Mouse (Mus musculus) urinary bladder, postnatal 4 days (tissue): Measurements from ENCODE around the gene Chrm3.

Source experiments
- DNase-seq, 2 experiments: peaks; one replicate each; pipeline ENCODE4 v3.0.0; 2021 to 2022; ENCODE audit warnings: low spot score in 2 of 2

Chrm3 gene

GRCm38 (mm10) chr13:9895045-9895625 is 465.5 kb downstream of the Chrm3 start:
- no peak for DNase-seq

GRCm38 (mm10) chr13:9891088-9891487 is 469.6 kb downstream of the Chrm3 start:
- DNase-seq, result no peak

DNA sequence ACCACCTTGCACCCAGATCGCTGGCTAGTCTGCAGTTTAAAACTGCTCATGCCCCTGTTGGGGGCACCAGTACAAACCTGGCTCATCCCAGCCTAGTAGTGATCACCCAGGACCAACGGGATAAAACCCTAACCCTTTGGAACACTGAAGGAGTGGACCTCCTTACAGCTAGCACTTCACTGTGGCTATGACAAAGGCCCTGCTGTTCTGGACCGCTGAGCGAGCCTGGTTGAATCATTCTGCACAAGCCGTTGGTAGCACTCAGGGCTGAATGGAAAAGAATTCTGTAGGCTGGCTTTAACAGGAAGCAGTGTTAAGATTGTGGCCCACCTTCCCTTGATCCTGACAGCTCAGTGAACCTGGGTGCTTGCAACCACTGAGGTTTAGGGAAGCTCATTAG is 470.2 kb downstream of the Chrm3 start:
- DNase-seq, result no peak

- no peak for DNase-seq
These were observed 470.7 kb downstream of the Chrm3 start for GRCm38 (mm10) chr13:9889954-9890353.

GRCm38 (mm10) chr13:9888284-9888683 is 472.4 kb downstream of the Chrm3 start:
- DNase-seq, result no peak

GRCm38 (mm10) chr13:9887261-9887660 is 473.4 kb downstream of the Chrm3 start:
- DNase-seq, result no peak

- DNase-seq, result no peak
These were observed 474.0 kb downstream of the Chrm3 start for GRCm38 (mm10) chr13:9886465-9887135.

- DNase-seq, result peak in 1 of 2 experiments; percentile 30
These were observed 478.0 kb downstream of the Chrm3 start for GRCm38 (mm10) chr13:9882362-9883282.

DNA sequence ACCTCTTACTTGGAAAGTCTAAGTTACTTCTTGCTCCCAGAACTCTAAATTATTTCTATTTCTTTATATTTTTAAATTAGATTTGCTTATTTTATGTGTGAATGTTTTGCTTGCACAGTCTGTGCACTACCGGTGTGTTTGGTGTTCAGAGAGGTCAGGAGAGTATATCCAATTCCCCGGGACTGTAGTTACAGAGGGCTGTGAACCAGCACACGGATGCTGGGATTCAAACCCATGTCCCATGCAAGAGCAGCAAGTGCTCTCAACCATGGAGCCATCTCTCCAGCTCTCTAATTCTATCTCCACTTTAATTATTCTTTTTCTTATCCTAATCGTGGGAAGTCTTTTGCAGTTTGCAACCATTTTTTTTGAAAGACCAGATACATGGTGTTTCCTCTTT is 478.7 kb downstream of the Chrm3 start:
- no peak for DNase-seq

DNA sequence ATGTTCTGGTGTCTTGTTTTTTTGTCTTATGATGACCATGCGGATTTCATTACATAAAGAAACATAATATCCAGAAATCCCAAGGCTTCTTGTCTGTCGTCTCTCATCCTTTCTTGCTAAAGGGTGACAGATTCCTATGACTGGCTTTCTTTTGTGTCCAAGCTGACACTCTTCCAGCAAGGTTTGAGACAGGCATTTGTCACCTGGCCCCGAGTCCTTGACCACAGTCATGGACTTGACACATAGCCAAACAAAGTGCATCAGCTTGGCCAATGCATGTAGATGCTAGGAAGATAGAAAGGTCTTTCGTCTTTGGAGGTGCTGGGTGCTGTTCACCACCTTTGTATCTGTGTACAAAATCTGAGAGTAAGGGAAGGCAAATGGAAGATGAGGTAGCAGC is 480.2 kb downstream of the Chrm3 start:
- DNase-seq, result no peak

- no peak for DNase-seq
These were observed 482.0 kb downstream of the Chrm3 start for GRCm38 (mm10) chr13:9878596-9879010.

GRCm38 (mm10) chr13:9873377-9873776 is 487.3 kb downstream of the Chrm3 start:
- no peak for DNase-seq

- DNase-seq, result no peak
These were observed 494.5 kb downstream of the Chrm3 start for GRCm38 (mm10) chr13:9866161-9866560.

DNA sequence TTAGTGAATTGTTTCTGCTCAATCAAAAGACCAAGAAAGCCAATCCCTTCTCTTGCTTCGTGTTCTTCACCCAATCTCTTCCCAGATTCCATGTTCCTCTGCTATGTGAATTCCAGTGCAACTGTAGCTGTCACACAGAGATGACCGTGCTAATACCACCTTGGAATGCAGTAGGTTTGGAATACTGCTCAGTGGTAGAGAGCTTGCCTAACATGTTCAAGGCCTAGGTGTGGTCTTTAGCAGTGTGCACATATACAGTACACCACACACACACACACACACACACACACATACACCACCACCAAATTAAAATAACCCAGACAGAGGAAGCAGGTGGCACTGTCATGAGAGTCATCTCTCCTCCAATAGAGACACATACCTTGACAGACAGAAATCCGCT is 513.1 kb downstream of the Chrm3 start:
- DNase-seq, result no peak

- DNase-seq, result peak; percentile 41 to 68
These were observed 513.9 kb downstream of the Chrm3 start for GRCm38 (mm10) chr13:9846543-9847434.

DNA sequence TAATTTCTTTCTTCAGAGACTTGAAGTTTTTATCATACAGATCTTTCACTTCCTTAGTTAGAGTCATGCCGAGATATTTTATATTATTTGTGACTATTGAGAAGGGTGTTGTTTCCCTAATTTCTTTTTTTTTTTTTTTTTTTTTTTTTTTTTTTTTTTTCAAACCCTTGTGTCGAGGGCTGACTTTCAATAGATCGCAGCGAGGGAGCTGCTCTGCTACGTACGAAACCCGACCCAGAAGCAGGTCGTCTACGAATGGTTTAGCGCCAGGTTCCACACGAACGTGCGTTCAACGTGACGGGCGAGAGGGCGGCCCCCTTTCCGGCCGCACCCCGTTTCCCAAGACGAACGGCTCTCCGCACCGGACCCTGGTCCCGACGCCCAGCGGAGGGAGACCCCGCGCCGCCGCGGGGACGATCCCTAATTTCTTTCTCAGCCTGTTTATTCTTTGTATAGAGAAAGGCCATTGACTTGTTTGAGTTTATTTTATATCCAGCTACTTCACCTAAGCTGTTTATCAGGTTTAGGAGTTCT is 526.4 kb downstream of the Chrm3 start:
- DNase-seq, result peak; percentile 30 to 84

GRCm38 (mm10) chr13:9826227-9826626 is 534.4 kb downstream of the Chrm3 start:
- DNase-seq, result no peak
